Mouse (Mus musculus): Measurements from ENCODE around the gene Rab11fip2. TPM values are rescaled to one million over a fixed set of nuclear protein-coding genes. Genes with fewer than 3 reads are reported as not detected.

The Rab11fip2 gene
- polyA plus RNA-seq, 1 experiment from 2014 or later: 12.5 TPM

DNA sequence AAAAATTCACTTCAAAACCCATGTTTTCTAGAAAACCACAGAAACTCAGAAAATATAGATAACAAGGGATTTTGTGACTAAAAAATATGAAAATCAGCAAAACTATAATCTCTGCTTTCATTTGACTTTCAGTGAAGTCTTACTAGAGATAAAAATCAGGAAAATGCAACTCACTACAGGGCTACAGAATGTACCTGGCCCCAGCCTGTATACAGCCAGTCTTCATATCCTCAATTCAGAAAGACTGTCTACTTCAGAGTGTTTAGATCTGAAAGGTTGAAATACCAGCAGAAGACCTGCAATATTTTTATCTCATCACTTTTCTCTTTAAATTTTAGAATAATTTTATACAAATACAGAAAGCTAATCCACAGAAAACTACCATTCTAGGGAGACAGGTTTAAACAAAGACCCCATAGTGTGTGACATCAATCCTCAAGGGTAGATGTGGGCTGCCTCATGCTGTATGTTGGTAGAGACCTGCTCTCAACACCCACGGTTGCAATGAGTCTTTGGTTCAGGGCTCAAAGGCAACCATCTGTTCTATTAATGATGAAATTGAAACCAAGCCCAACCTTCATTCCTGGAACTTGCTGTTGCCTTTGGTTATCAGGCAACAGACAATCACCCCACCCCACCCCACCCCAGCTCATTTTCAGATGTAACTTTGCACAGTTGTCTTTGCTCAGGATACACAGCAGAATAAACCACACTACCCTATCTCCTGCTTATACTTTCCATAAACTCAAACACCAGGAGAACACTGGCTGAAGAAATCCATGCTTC is 38.0 kb downstream of the Rab11fip2 start:
- H3K9ac ChIP-seq: no peak overlapping the region
- no peaks in the 10 kb centered on the region for H3K9me3 ChIP-seq
- 62% methylated on average over 1 of the region's 1 CpGs for WGBS
- H3K27ac ChIP-seq: no peak overlapping the region
- H3K4me1 ChIP-seq: no peaks in the 10 kb centered on the region
- H3K4me2 ChIP-seq: no peak overlapping the region
- H3K4me3 ChIP-seq: no peak overlapping the region
- 0 out of 2 replicates have a peak, but pooled peaks cover 3% of the 10 kb centered on the region for H3K36me3 ChIP-seq (replicated peaks)
- no peak for ATAC-seq (replicated peaks)
- H3K27me3 ChIP-seq (replicated peaks): no peaks in the 10 kb centered on the region

- H3K27ac ChIP-seq: no peak overlapping the region
- H3K36me3 ChIP-seq (replicated peaks): no peaks in the 10 kb centered on the region
- 90% methylated on average over 4 of the region's 4 CpGs for WGBS
- no peak overlapping the region for H3K4me3 ChIP-seq
- no peak overlapping the region for H3K4me2 ChIP-seq
- no peaks in the 10 kb centered on the region for H3K4me1 ChIP-seq
- H3K27me3 ChIP-seq (replicated peaks): no peaks in the 10 kb centered on the region
- ATAC-seq (replicated peaks): no peak
- H3K9me3 ChIP-seq: no peaks in the 10 kb centered on the region
- H3K9ac ChIP-seq: no peak overlapping the region
Observed at GRCm38 (mm10) chr19:59899965-59900364, 43.5 kb downstream of the Rab11fip2 start.

DNA sequence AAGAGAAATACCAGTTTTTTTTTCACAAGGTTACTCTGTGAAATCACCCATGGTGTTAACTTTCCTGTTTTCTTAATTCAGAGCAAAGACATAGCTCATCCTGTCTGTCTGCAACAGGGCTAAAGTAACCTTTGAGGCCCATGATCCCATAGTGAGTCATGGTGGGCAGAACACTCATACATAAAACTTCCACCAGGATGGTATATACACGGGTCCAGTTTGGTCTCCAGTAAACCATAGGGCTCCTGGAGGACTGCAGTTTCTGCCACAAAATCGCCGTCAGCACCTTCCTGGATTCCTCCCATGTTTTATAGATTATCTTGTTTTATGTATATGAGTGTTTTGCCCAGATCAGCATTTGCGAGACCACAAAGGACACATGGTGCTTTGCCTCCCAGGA is 45.2 kb downstream of the Rab11fip2 start:
- H3K36me3 ChIP-seq (replicated peaks): no peaks in the 10 kb centered on the region
- no peaks in the 10 kb centered on the region for H3K27me3 ChIP-seq (replicated peaks)
- 93% methylated on average over 4 of the region's 4 CpGs for WGBS
- no peaks in the 10 kb centered on the region for H3K9me3 ChIP-seq
- no peak overlapping the region for H3K27ac ChIP-seq
- no peak overlapping the region for H3K4me3 ChIP-seq
- H3K4me1 ChIP-seq: no peaks in the 10 kb centered on the region
- ATAC-seq (replicated peaks): no peak
- H3K4me2 ChIP-seq: no peak overlapping the region
- H3K9ac ChIP-seq: no peak overlapping the region

DNA sequence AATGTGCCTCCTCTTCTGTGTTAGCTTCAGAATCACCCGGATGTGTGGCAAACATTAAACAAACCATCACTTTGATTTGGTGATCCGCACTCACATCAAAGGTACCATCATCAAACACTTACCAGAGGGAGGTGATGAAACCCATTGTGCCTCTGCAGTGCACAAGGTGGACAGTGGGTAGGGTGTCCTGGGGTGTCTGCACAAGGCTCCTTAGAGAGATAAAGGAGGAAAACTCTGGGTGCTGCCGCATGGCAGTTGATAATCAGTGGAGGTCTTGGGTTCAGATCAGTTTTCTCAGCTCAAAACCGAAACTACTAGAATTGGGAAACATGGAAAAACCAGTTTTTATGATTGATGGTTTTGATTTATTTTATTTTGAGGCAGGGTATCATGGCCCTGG is 54.1 kb downstream of the Rab11fip2 start:
- H3K4me3 ChIP-seq: no peak overlapping the region
- no peak overlapping the region for H3K9ac ChIP-seq
- no peak for ATAC-seq (replicated peaks)
- no peaks in the 10 kb centered on the region for H3K36me3 ChIP-seq (replicated peaks)
- no peaks in the 10 kb centered on the region for H3K27me3 ChIP-seq (replicated peaks)
- no peaks in the 10 kb centered on the region for H3K9me3 ChIP-seq
- no peak overlapping the region for H3K4me2 ChIP-seq
- WGBS: 76% methylated on average over 4 of the region's 4 CpGs
- H3K27ac ChIP-seq: no peak overlapping the region
- H3K4me1 ChIP-seq: no peaks in the 10 kb centered on the region

GRCm38 (mm10) chr19:59888846-59889245 is 54.6 kb downstream of the Rab11fip2 start:
- Histone ChIP-seq H3K4me1 (no peaks in the 10 kb centered on the region), H3K9me3 (no peaks in the 10 kb centered on the region), H3K27me3 (replicated peaks) (no peaks in the 10 kb centered on the region), H3K4me3 (no peak overlapping the region), H3K4me2 (no peak overlapping the region), H3K36me3 (replicated peaks) (no peaks in the 10 kb centered on the region), H3K9ac (no peak overlapping the region), H3K27ac (no peak overlapping the region)
- no peak for ATAC-seq (replicated peaks)
- WGBS: 88% methylated on average over 2 of the region's 2 CpGs

DNA sequence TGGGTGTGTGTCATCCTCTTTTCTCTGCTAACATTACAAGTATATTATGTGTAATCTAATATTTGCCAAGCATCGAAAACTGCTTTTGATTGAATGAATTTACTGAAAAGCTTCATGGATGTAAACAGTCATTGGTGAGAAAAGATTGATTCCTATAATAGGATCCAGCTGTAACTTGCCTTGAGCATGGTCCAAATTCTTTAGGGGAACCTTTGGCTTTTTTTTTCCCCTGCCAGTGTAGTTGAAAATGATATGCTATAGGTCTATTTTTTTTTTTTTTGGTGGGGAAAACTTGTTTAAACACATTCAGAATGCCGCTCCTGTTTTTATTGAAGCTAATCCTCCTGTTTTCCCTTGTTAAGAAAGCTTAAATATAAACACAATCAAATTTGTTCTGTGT is 55.6 kb downstream of the Rab11fip2 start:
- H3K4me1 ChIP-seq: no peaks in the 10 kb centered on the region

GRCm38 (mm10) chr19:59885301-59885700 is 58.2 kb downstream of the Rab11fip2 start:
- H3K27me3 ChIP-seq (replicated peaks): no peaks in the 10 kb centered on the region
- no peak overlapping the region for H3K9ac ChIP-seq
- H3K36me3 ChIP-seq (replicated peaks): no peaks in the 10 kb centered on the region
- H3K9me3 ChIP-seq: no peaks in the 10 kb centered on the region
- ATAC-seq (replicated peaks): no peak
- H3K4me2 ChIP-seq: no peak overlapping the region
- WGBS: 85% methylated on average over 2 of the region's 2 CpGs
- H3K4me1 ChIP-seq: no peaks in the 10 kb centered on the region
- H3K27ac ChIP-seq: no peak overlapping the region
- no peak overlapping the region for H3K4me3 ChIP-seq

More for the DNA sequence above, 55.6 kb downstream of the Rab11fip2 start:
- Histone ChIP-seq H3K27me3 (replicated peaks) (no peaks in the 10 kb centered on the region), H3K4me2 (no peak overlapping the region), H3K9ac (no peak overlapping the region), H3K36me3 (replicated peaks) (no peaks in the 10 kb centered on the region), H3K9me3 (no peaks in the 10 kb centered on the region), H3K4me3 (no peak overlapping the region), H3K27ac (no peak overlapping the region)
- no peak for ATAC-seq (replicated peaks)
- 67% methylated on average over 2 of the region's 2 CpGs for WGBS

- Histone ChIP-seq H3K9ac (no peak overlapping the region), H3K4me2 (no peak overlapping the region), H3K4me3 (no peak overlapping the region), H3K4me1 (no peaks in the 10 kb centered on the region), H3K27ac (no peak overlapping the region), H3K27me3 (replicated peaks) (no peaks in the 10 kb centered on the region), H3K9me3 (no peaks in the 10 kb centered on the region), H3K36me3 (replicated peaks) (no peaks in the 10 kb centered on the region)
- ATAC-seq (replicated peaks): no peak
- WGBS: 82% methylated on average over 2 of the region's 2 CpGs
Observed at GRCm38 (mm10) chr19:59877238-59877637, 66.2 kb downstream of the Rab11fip2 start.

- no peak overlapping the region for H3K4me2 ChIP-seq
- H3K9me3 ChIP-seq: no peaks in the 10 kb centered on the region
- no peaks in the 10 kb centered on the region for H3K27me3 ChIP-seq (replicated peaks)
- no peak for ATAC-seq (replicated peaks)
- no peaks in the 10 kb centered on the region for H3K36me3 ChIP-seq (replicated peaks)
- no peaks in the 10 kb centered on the region for H3K4me1 ChIP-seq
- no peak overlapping the region for H3K9ac ChIP-seq
- no peak overlapping the region for H3K4me3 ChIP-seq
- no peak overlapping the region for H3K27ac ChIP-seq
- 71% methylated on average over 9 of the region's 9 CpGs for WGBS
Observed at GRCm38 (mm10) chr19:59866666-59867065, 76.8 kb downstream of the Rab11fip2 start.

DNA sequence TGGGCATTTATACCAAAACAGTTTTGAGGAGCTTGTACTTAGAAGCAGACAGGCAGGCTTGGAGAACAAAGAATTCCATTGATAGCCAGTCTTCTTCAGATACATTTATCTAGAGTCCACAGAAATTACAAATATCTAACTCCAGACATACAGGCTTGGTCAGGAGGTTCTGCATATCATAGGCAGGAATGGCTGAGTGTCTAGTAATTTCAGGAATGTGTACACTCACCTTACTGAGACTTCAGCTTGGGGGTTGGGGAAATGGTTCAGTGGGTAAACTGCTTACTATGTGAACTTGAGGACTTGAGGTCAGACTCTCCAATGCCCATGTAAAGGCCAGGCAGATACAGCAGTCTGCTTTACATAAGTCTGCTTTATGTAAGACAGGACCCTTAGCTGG is 81.0 kb downstream of the Rab11fip2 start:
- no peaks in the 10 kb centered on the region for H3K27me3 ChIP-seq (replicated peaks)
- H3K4me1 ChIP-seq: no peaks in the 10 kb centered on the region
- no peaks in the 10 kb centered on the region for H3K9me3 ChIP-seq
- no peak overlapping the region for H3K9ac ChIP-seq
- H3K4me3 ChIP-seq: no peak overlapping the region
- H3K36me3 ChIP-seq (replicated peaks): no peaks in the 10 kb centered on the region
- H3K4me2 ChIP-seq: no peak overlapping the region
- no peak overlapping the region for H3K27ac ChIP-seq
- ATAC-seq (replicated peaks): no peak

- no peak for ATAC-seq (replicated peaks)
- WGBS: 73% methylated on average over 3 of the region's 3 CpGs
Observed at GRCm38 (mm10) chr19:59860799-59861198, 82.7 kb downstream of the Rab11fip2 start.

DNA sequence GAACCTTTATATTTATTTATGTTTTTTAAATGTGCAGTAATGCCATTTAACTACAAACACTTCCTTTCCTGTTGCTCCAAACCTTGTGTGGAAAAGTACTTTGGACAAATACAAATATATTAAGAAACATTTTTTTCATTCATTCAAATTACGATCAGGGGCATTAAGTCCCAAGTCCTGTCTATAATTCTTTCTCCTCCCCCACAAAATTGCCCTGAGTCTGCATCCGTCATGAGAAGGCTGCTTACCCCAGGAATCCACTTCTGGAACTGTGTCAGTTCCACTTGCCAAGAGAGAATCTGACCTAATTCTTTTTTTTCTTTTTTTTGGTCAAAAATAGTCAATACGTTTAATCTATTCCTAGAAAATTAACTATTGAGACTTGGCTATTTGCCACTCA is 90.4 kb downstream of the Rab11fip2 start:
- Histone ChIP-seq H3K9me3 (no peaks in the 10 kb centered on the region), H3K4me2 (no peak overlapping the region), H3K4me3 (no peak overlapping the region), H3K27ac (no peak overlapping the region), H3K4me1 (no peaks in the 10 kb centered on the region), H3K27me3 (replicated peaks) (no peaks in the 10 kb centered on the region), H3K36me3 (replicated peaks) (no peaks in the 10 kb centered on the region), H3K9ac (no peak overlapping the region)
- no peak for ATAC-seq (replicated peaks)
- whole genome bisulfite sequencing: 58% methylated on average over 3 of the region's 3 CpGs

More at GRCm38 (mm10) chr19:59860799-59861198, 82.7 kb downstream of the Rab11fip2 start:
- H3K4me2 ChIP-seq: no peak overlapping the region
- H3K4me3 ChIP-seq: no peak overlapping the region
- no peaks in the 10 kb centered on the region for H3K27me3 ChIP-seq (replicated peaks)
- no peaks in the 10 kb centered on the region for H3K9me3 ChIP-seq
- no peak overlapping the region for H3K9ac ChIP-seq
- no peaks in the 10 kb centered on the region for H3K4me1 ChIP-seq
- H3K36me3 ChIP-seq (replicated peaks): no peaks in the 10 kb centered on the region
- no peak overlapping the region for H3K27ac ChIP-seq
